Mouse (Mus musculus): ENCODE measurements around the gene Vipas39. TPM values are rescaled to one million over a fixed set of nuclear protein-coding genes. Genes with fewer than 3 reads are reported as not detected.

Gene Vipas39
- 46.7 TPM for polyA plus RNA-seq (2015; fragmentation: Illumina TruSeq; extraction: RNeasy Lipid Tissue Mini Kit (QIAGEN cat#74804); ENCODE audit: insufficient read depth, low replicate concordance)

GRCm38 (mm10) chr12:87266108-87266826 is at the start of gene Vipas39, which contains the start of gene Ahsa1:
TSS of gene Vipas39 (minus strand) at chr12:87266256.
TSS of gene Ahsa1 (plus strand) at chr12:87266479.

GRCm38 (mm10) chr12:87299657-87300440 is 33.8 kb upstream of the Vipas39 start, which contains the start of gene Ism2:
TSS of gene Ism2 (minus strand) at chr12:87299705.

GRCm38 (mm10) chr12:87238632-87239031 is 27.4 kb downstream of the Vipas39 start, which contains the start of gene Noxred1:
TSS of gene Noxred1 (minus strand) at chr12:87238732.

GRCm38 (mm10) chr12:87199973-87200586 is 66.0 kb downstream of the Vipas39 start, which contains the start of gene Tmed8:
TSS of gene Tmed8 (minus strand) at chr12:87200454.

GRCm38 (mm10) chr12:87199206-87199972 is 66.7 kb downstream of the Vipas39 start, which contains the start of gene Samd15:
TSS of gene Samd15 (plus strand) at chr12:87199723.

Other genes starting within 250 kb of the Vipas39 start
- 0.70 TPM for gene Tmem63c, start 244.9 kb downstream of the Vipas39 start, polyA plus RNA-seq (2015; fragmentation: Illumina TruSeq; extraction: RNeasy Lipid Tissue Mini Kit (QIAGEN cat#74804); ENCODE audit: insufficient read depth, low replicate concordance)
- gene Ngb, start 163.7 kb downstream of the Vipas39 start, polyA plus RNA-seq (2015; fragmentation: Illumina TruSeq; extraction: RNeasy Lipid Tissue Mini Kit (QIAGEN cat#74804); ENCODE audit: insufficient read depth, low replicate concordance) = 0.23 TPM
- 21.3 TPM for gene Gstz1, start 119.1 kb downstream of the Vipas39 start, polyA plus RNA-seq (2015; fragmentation: Illumina TruSeq; extraction: RNeasy Lipid Tissue Mini Kit (QIAGEN cat#74804); ENCODE audit: insufficient read depth, low replicate concordance)
- 7.1 TPM for gene Pomt2, start 118.3 kb downstream of the Vipas39 start, polyA plus RNA-seq (2015; fragmentation: Illumina TruSeq; extraction: RNeasy Lipid Tissue Mini Kit (QIAGEN cat#74804); ENCODE audit: insufficient read depth, low replicate concordance)
- gene Samd15, start 66.5 kb downstream of the Vipas39 start, polyA plus RNA-seq (2015; fragmentation: Illumina TruSeq; extraction: RNeasy Lipid Tissue Mini Kit (QIAGEN cat#74804); ENCODE audit: insufficient read depth, low replicate concordance) = 0.93 TPM
- 40.5 TPM for gene Tmed8, start 65.8 kb downstream of the Vipas39 start, polyA plus RNA-seq (2015; fragmentation: Illumina TruSeq; extraction: RNeasy Lipid Tissue Mini Kit (QIAGEN cat#74804); ENCODE audit: insufficient read depth, low replicate concordance)
- 13.5 TPM for gene Noxred1, start 27.5 kb downstream of the Vipas39 start, polyA plus RNA-seq (2015; fragmentation: Illumina TruSeq; extraction: RNeasy Lipid Tissue Mini Kit (QIAGEN cat#74804); ENCODE audit: insufficient read depth, low replicate concordance)
- 183 TPM for gene Ahsa1, start 223 bp upstream of the Vipas39 start, polyA plus RNA-seq (2015; fragmentation: Illumina TruSeq; extraction: RNeasy Lipid Tissue Mini Kit (QIAGEN cat#74804); ENCODE audit: insufficient read depth, low replicate concordance)
- gene Ism2, start 33.4 kb upstream of the Vipas39 start, polyA plus RNA-seq (2015; fragmentation: Illumina TruSeq; extraction: RNeasy Lipid Tissue Mini Kit (QIAGEN cat#74804); ENCODE audit: insufficient read depth, low replicate concordance) = 0.08 TPM
- 102 TPM for gene Sptlc2, start 122.1 kb upstream of the Vipas39 start, polyA plus RNA-seq (2015; fragmentation: Illumina TruSeq; extraction: RNeasy Lipid Tissue Mini Kit (QIAGEN cat#74804); ENCODE audit: insufficient read depth, low replicate concordance)
- gene Slirp, start 177.6 kb upstream of the Vipas39 start, polyA plus RNA-seq (2015; fragmentation: Illumina TruSeq; extraction: RNeasy Lipid Tissue Mini Kit (QIAGEN cat#74804); ENCODE audit: insufficient read depth, low replicate concordance) = 65.2 TPM
- 51.8 TPM for gene Alkbh1, start 177.8 kb upstream of the Vipas39 start, polyA plus RNA-seq (2015; fragmentation: Illumina TruSeq; extraction: RNeasy Lipid Tissue Mini Kit (QIAGEN cat#74804); ENCODE audit: insufficient read depth, low replicate concordance)
- gene Snw1, start 206.0 kb upstream of the Vipas39 start, polyA plus RNA-seq (2015; fragmentation: Illumina TruSeq; extraction: RNeasy Lipid Tissue Mini Kit (QIAGEN cat#74804); ENCODE audit: insufficient read depth, low replicate concordance) = 117 TPM
- gene Gm5788, start 228.5 kb upstream of the Vipas39 start, polyA plus RNA-seq (2015; fragmentation: Illumina TruSeq; extraction: RNeasy Lipid Tissue Mini Kit (QIAGEN cat#74804); ENCODE audit: insufficient read depth, low replicate concordance) = not detected
- gene Gm8300, start 248.1 kb upstream of the Vipas39 start, polyA plus RNA-seq (2015; fragmentation: Illumina TruSeq; extraction: RNeasy Lipid Tissue Mini Kit (QIAGEN cat#74804); ENCODE audit: insufficient read depth, low replicate concordance) = not detected

Measured in spleen, adult 10 weeks (tissue).